Comparison of ENCODE assay signal across 9 mouse cellular contexts in genomic region chr7:45921950-45922600, GRCm38 (mm10). TPM values are rescaled to one million over a fixed set of nuclear protein-coding genes. Genes with fewer than 3 reads are reported as not detected.
DNase-seq lines count a peak whose midpoint lies in the region; ATAC-seq and TF ChIP-seq lines count a peak whose summit lies in the region.
"Had no signal": no experiment of that assay in that cellular context is flagged by ENCODE, and none has a peak within 500 bp of the region (broad histone marks: within the 10 kb centered on the region; RNA-seq: fewer than 3 reads in every experiment).

No protein-coding gene starts in this region.

- no peak overlapping the region for H3K9ac ChIP-seq in hindbrain, embryonic 15.5 days
- no peak overlapping the region for H3K9ac ChIP-seq in midbrain, postnatal 0 days (replicated peaks; ENCODE audit: low read length, poor library complexity, severe bottlenecking)

- no peak for TF ChIP-seq CTCF in left cerebral cortex, adult 2 months (IDR thresholded peaks at IDR 0.05)
- TF ChIP-seq CTCF in midbrain, postnatal 0 days (IDR thresholded peaks at IDR 0.05): no peak

- peak overlapping the region; percentile 89 for H3K4me2 ChIP-seq in hindbrain, embryonic 15.5 days
- H3K4me2 ChIP-seq in midbrain, postnatal 0 days (ENCODE audit: low read depth, low read length, poor library complexity, severe bottlenecking): peak overlapping the region; percentile 80

- intact Hi-C loops in left cerebral cortex, adult 2 months (cut with DNase I): loop anchor here (2.0 kb wide), 1 partner anchor 25 kb away; the partner anchor contains the start of genes Syngr4 and Tmem143
- intact Hi-C loops in left cerebral cortex, postnatal 14 days (cut with DNase I): loop anchor here (2.0 to 10.0 kb wide), 2 partner anchors 25 to 187 kb away; partner anchors contain the start of genes Syngr4 and Tmem143

- peaks cover 6% of the 10 kb centered on the region; the same call in 1 of the 2 replicates for H3K9me3 ChIP-seq in embryonic facial prominence, embryonic 10.5 days
- H3K9me3 ChIP-seq in hindbrain, embryonic 15.5 days: no peaks in the 10 kb centered on the region
- no peaks in the 10 kb centered on the region for H3K9me3 ChIP-seq in midbrain, postnatal 0 days (ENCODE audit: low read length)

- peaks cover 18% of the 10 kb centered on the region for H3K27me3 ChIP-seq in embryonic facial prominence, embryonic 10.5 days (replicated peaks; ENCODE audit: low read depth, poor library complexity, severe bottlenecking)
- H3K27me3 ChIP-seq in hindbrain, embryonic 15.5 days: no peaks in the 10 kb centered on the region; the same call in 1 of the 2 replicates
- no peaks in the 10 kb centered on the region for H3K27me3 ChIP-seq in midbrain, postnatal 0 days (ENCODE audit: insufficient read depth, low read length)

- peak overlapping the region; percentile 89; the same call in 1 of the 2 replicates for H3K27ac ChIP-seq in left cerebral cortex, adult 2 months
- peak overlapping the region; percentile 83 for H3K27ac ChIP-seq in embryonic facial prominence, embryonic 10.5 days (replicated peaks)
- H3K27ac ChIP-seq in hindbrain, embryonic 15.5 days (replicated peaks): peak overlapping the region; percentile 89
- H3K27ac ChIP-seq in midbrain, postnatal 0 days (ENCODE audit: low read depth, low read length): peak overlapping the region; percentile 75

- H3K4me1 ChIP-seq in embryonic facial prominence, embryonic 10.5 days: peaks cover 54% of the 10 kb centered on the region
- H3K4me1 ChIP-seq in hindbrain, embryonic 15.5 days (replicated peaks): peaks cover 30% of the 10 kb centered on the region
- peaks cover 4% of the 10 kb centered on the region; the same call in 1 of the 2 replicates for H3K4me1 ChIP-seq in midbrain, postnatal 0 days (ENCODE audit: insufficient read depth, low read length)

- ATAC-seq in hindbrain, embryonic 15.5 days (ENCODE audit: low FRiP score, low read depth): no peak
- no peak for ATAC-seq in midbrain, postnatal 0 days (ENCODE audit: low FRiP score)
- ATAC-seq in inflammation-experienced regulatory T-cells, adult 6 months: no peak

- no peaks in the 10 kb centered on the region; the same call in 1 of the 2 replicates for H3K36me3 ChIP-seq in embryonic facial prominence, embryonic 10.5 days (replicated peaks)
- no peaks in the 10 kb centered on the region for H3K36me3 ChIP-seq in hindbrain, embryonic 15.5 days
- H3K36me3 ChIP-seq in midbrain, postnatal 0 days (ENCODE audit: insufficient read depth, low read length): no peaks in the 10 kb centered on the region

- 79% methylated on average over 12 of the region's 12 CpGs for WGBS in embryonic facial prominence, embryonic 10.5 days
- 86% methylated on average over 12 of the region's 12 CpGs for WGBS in hindbrain, embryonic 15.5 days
- WGBS in midbrain, postnatal 0 days: 87% methylated on average over 12 of the region's 12 CpGs

- DNase-seq in left cerebral cortex, adult 2 months (ENCODE audit: extremely low spot score in 1 of 2, low spot score in 2 of 2): no peak
- no peak for DNase-seq in left cerebral cortex, postnatal 14 days (ENCODE audit: low spot score in 2 of 2)
- no peak for DNase-seq in embryonic facial prominence, embryonic 10.5 days (ENCODE audit: low spot score)
- no peak for DNase-seq in midbrain, postnatal 0 days (ENCODE audit: low spot score)
- DNase-seq in urinary bladder, postnatal 10 days (ENCODE audit: low spot score): no peak
- DNase-seq in layer of hippocampus, adult 18-20 months (ENCODE audit: low spot score in 2 of 2): no peak

- no peak overlapping the region for H3K4me3 ChIP-seq in left cerebral cortex, adult 2 months
- no peak overlapping the region; the same call in 1 of the 2 replicates for H3K4me3 ChIP-seq in embryonic facial prominence, embryonic 10.5 days
- H3K4me3 ChIP-seq in hindbrain, embryonic 15.5 days: 0 out of 2 replicates have a peak overlapping the region, but pooled peaks have one; percentile 51
- no peak overlapping the region for H3K4me3 ChIP-seq in midbrain, postnatal 0 days (ENCODE audit: low read depth, low read length)

RNA-seq across cellular contexts. Expression of gene Emp3, which starts 0.9 kb away (rescaled TPM):
- total RNA-seq in left cerebral cortex, adult 2 months (2021): 1 to 10 TPM; 3.1 to 8.7 TPM
- 1 to 10 TPM; 5.3 to 5.6 TPM for total RNA-seq in left cerebral cortex, postnatal 14 days (2021)
- polyA plus RNA-seq in embryonic facial prominence, embryonic 10.5 days (2016; fragmentation: Nextera tagmentation; extraction: Ambion mirVana): 9.9 and 15.6 TPM in 2 replicates
- 34.1 and 43.6 TPM in 2 replicates for polyA plus RNA-seq in hindbrain, embryonic 15.5 days (2015; fragmentation: Nextera tagmentation; extraction: Ambion mirVana)
- total RNA-seq in midbrain, postnatal 0 days (2014; rRNA removed): 12.8 and 17.0 TPM in 2 replicates
- polyA plus RNA-seq in midbrain, postnatal 0 days (2015; fragmentation: Nextera tagmentation; extraction: Ambion mirVana): 36.4 and 38.5 TPM in 2 replicates
- polyA plus RNA-seq in inflammation-experienced regulatory T-cells, adult 6 months (2017; shearing (Covaris generic)): 100 to 1,000 TPM; 512 to 771 (median 583) TPM
- total RNA-seq in layer of hippocampus, adult 18-20 months (2021): 1 to 10 TPM; 2.1 to 2.3 TPM

RNA-seq across cellular contexts. Expression of gene Ccdc114, which starts 1.8 kb away (rescaled TPM):
- total RNA-seq in left cerebral cortex, adult 2 months (2021): 1 to 10 TPM; 2.3 TPM
- 1 to 10 TPM; 1.4 to 2.1 TPM for total RNA-seq in left cerebral cortex, postnatal 14 days (2021)
- 4.6 and 6.8 TPM in 2 replicates for polyA plus RNA-seq in embryonic facial prominence, embryonic 10.5 days (2016; fragmentation: Nextera tagmentation; extraction: Ambion mirVana)
- 6.6 and 8.5 TPM in 2 replicates for polyA plus RNA-seq in hindbrain, embryonic 15.5 days (2015; fragmentation: Nextera tagmentation; extraction: Ambion mirVana)
- 4.2 and 7.2 TPM in 2 replicates for total RNA-seq in midbrain, postnatal 0 days (2014; rRNA removed)
- polyA plus RNA-seq in midbrain, postnatal 0 days (2015; fragmentation: Nextera tagmentation; extraction: Ambion mirVana): 4.3 and 5.8 TPM in 2 replicates
- polyA plus RNA-seq in inflammation-experienced regulatory T-cells, adult 6 months (2017; shearing (Covaris generic)): 1 to 10 TPM; 1.4 to 1.8 (median 1.4) TPM
- total RNA-seq in layer of hippocampus, adult 18-20 months (2021): 1 to 10 TPM; 4.1 to 4.2 TPM

RNA-seq across cellular contexts. Expression of gene Tmem143, which starts 25.3 kb away (rescaled TPM):
- 10 to 100 TPM; 21.8 to 22.3 TPM for total RNA-seq in left cerebral cortex, adult 2 months (2021)
- total RNA-seq in left cerebral cortex, postnatal 14 days (2021): 10 to 100 TPM; 22.1 to 25.7 TPM
- polyA plus RNA-seq in embryonic facial prominence, embryonic 10.5 days (2016; fragmentation: Nextera tagmentation; extraction: Ambion mirVana): 4.5 and 5.5 TPM in 2 replicates
- polyA plus RNA-seq in hindbrain, embryonic 15.5 days (2015; fragmentation: Nextera tagmentation; extraction: Ambion mirVana): 6.7 and 8.5 TPM in 2 replicates
- 27.4 and 41.6 TPM in 2 replicates for total RNA-seq in midbrain, postnatal 0 days (2014; rRNA removed)
- polyA plus RNA-seq in midbrain, postnatal 0 days (2015; fragmentation: Nextera tagmentation; extraction: Ambion mirVana): 5.5 and 5.6 TPM in 2 replicates
- polyA plus RNA-seq in inflammation-experienced regulatory T-cells, adult 6 months (2017; shearing (Covaris generic)): 1 to 10 TPM; 3.7 to 7.0 (median 5.0) TPM
- 10 to 100 TPM; 21.8 to 22.4 TPM for total RNA-seq in layer of hippocampus, adult 18-20 months (2021)

RNA-seq across cellular contexts. Expression of gene Syngr4, which starts 25.6 kb away (rescaled TPM):
- not detected for total RNA-seq in left cerebral cortex, adult 2 months (2021)
- under 1 TPM; 0.36 to 0.53 TPM for total RNA-seq in left cerebral cortex, postnatal 14 days (2021)
- 1.2 and 1.3 TPM in 2 replicates for polyA plus RNA-seq in embryonic facial prominence, embryonic 10.5 days (2016; fragmentation: Nextera tagmentation; extraction: Ambion mirVana)
- polyA plus RNA-seq in hindbrain, embryonic 15.5 days (2015; fragmentation: Nextera tagmentation; extraction: Ambion mirVana): 0.34 TPM in 1 of 2 replicates, not detected in the other
- total RNA-seq in midbrain, postnatal 0 days (2014; rRNA removed): 0.38 TPM in 1 of 2 replicates, not detected in the other
- polyA plus RNA-seq in midbrain, postnatal 0 days (2015; fragmentation: Nextera tagmentation; extraction: Ambion mirVana): 0.25 and 0.30 TPM in 2 replicates
- under 1 TPM in 1 of 3 experiments, not detected in 2; 0.52 TPM for polyA plus RNA-seq in inflammation-experienced regulatory T-cells, adult 6 months (2017; shearing (Covaris generic))
- total RNA-seq in layer of hippocampus, adult 18-20 months (2021): not detected
- total RNA-seq: heart, postnatal 36 days had no signal

RNA-seq across cellular contexts. Expression of gene Grin2d, which starts 43.9 kb away (rescaled TPM):
- total RNA-seq in left cerebral cortex, adult 2 months (2021): 10 to 100 TPM; 13.4 to 14.7 TPM
- 10 to 100 TPM; 21.2 to 22.3 TPM for total RNA-seq in left cerebral cortex, postnatal 14 days (2021)
- polyA plus RNA-seq in embryonic facial prominence, embryonic 10.5 days (2016; fragmentation: Nextera tagmentation; extraction: Ambion mirVana): 0.09 and 0.20 TPM in 2 replicates
- polyA plus RNA-seq in hindbrain, embryonic 15.5 days (2015; fragmentation: Nextera tagmentation; extraction: Ambion mirVana): 3.4 and 4.3 TPM in 2 replicates
- 51.6 and 51.7 TPM in 2 replicates for total RNA-seq in midbrain, postnatal 0 days (2014; rRNA removed)
- polyA plus RNA-seq in midbrain, postnatal 0 days (2015; fragmentation: Nextera tagmentation; extraction: Ambion mirVana): 5.4 and 6.6 TPM in 2 replicates
- polyA plus RNA-seq in inflammation-experienced regulatory T-cells, adult 6 months (2017; shearing (Covaris generic)): not detected
- total RNA-seq in layer of hippocampus, adult 18-20 months (2021): 10 to 100 TPM; 10.6 to 10.7 TPM
